Mouse (Mus musculus) cortical plate, adult 2 months (tissue): ENCODE results near the gene Lonrf2.

Experiments used
- CTCF ChIP-seq: fragments of 200-500 bp; IDR thresholded peaks from 2 replicates; pipeline ENCODE4 v1.5.1; 2011; ENCODE audit warnings: mild to moderate bottlenecking, control low read depth, low read length; ENCODE audit not compliant: insufficient read depth; ENCODE audit errors: extremely low read depth
- POLR2A ChIP-seq: fragments of 200-500 bp; IDR thresholded peaks from 2 replicates; pipeline ENCODE4 v1.6.1; 2011; ENCODE audit warnings: mild to moderate bottlenecking, low read length, control low read depth; ENCODE audit not compliant: insufficient read depth; ENCODE audit errors: extremely low read depth

- TF ChIP-seq CTCF (peak; percentile 70), POLR2A (no peak)
These were observed 68.7 kb downstream of the Lonrf2 start for GRCm38 (mm10) chr1:38767812-38768211.
